Mouse (Mus musculus) lung, postnatal 14 days (tissue): Measurements from ENCODE around the gene Ugcg.
A peak's percentile ranks its signal among the peaks of the same experiment; 100 is the strongest.

Experiments used
- DNase-seq: peaks from one replicate; pipeline ENCODE4 v3.0.0; 2021

Ugcg gene

GRCm38 (mm10) chr4:59188802-59189545, at the start of gene Ugcg:
Ugcg (plus strand) TSS chr4:59189257.
- DNase-seq: peak; percentile 81

- no peak for DNase-seq
These were observed 40.0 kb upstream of the Ugcg start for GRCm38 (mm10) chr4:59149043-59149442.

GRCm38 (mm10) chr4:59150907-59151306, 38.1 kb upstream of the Ugcg start:
- DNase-seq: no peak

- DNase-seq: no peak
These were observed 37.1 kb upstream of the Ugcg start for GRCm38 (mm10) chr4:59151953-59152352.

- no peak for DNase-seq
These were observed 32.0 kb upstream of the Ugcg start for GRCm38 (mm10) chr4:59156897-59157592.

- no peak for DNase-seq
These were observed 31.4 kb upstream of the Ugcg start for GRCm38 (mm10) chr4:59157654-59158053.

GRCm38 (mm10) chr4:59160289-59160688, 28.8 kb upstream of the Ugcg start:
- DNase-seq: no peak

- no peak for DNase-seq
These were observed 27.9 kb upstream of the Ugcg start for GRCm38 (mm10) chr4:59160959-59161670.

- no peak for DNase-seq
These were observed 25.0 kb upstream of the Ugcg start for GRCm38 (mm10) chr4:59164034-59164433.

- no peak for DNase-seq
These were observed 21.7 kb upstream of the Ugcg start for GRCm38 (mm10) chr4:59167251-59167847.

- no peak for DNase-seq
These were observed 19.1 kb upstream of the Ugcg start for GRCm38 (mm10) chr4:59169981-59170380.

GRCm38 (mm10) chr4:59172616-59173015, 16.4 kb upstream of the Ugcg start:
- DNase-seq: no peak

GRCm38 (mm10) chr4:59173181-59173922, 15.7 kb upstream of the Ugcg start:
- no peak for DNase-seq

GRCm38 (mm10) chr4:59175003-59175402, 14.1 kb upstream of the Ugcg start:
- DNase-seq: no peak

- DNase-seq: no peak
These were observed 13.1 kb upstream of the Ugcg start for GRCm38 (mm10) chr4:59175929-59176328.

- DNase-seq: no peak
These were observed 11.5 kb upstream of the Ugcg start for GRCm38 (mm10) chr4:59177566-59177965.

GRCm38 (mm10) chr4:59181320-59182271, 7.5 kb upstream of the Ugcg start:
- no peak for DNase-seq

GRCm38 (mm10) chr4:59185671-59186070, 3.4 kb upstream of the Ugcg start:
- DNase-seq: no peak

GRCm38 (mm10) chr4:59187289-59187688, 1.8 kb upstream of the Ugcg start:
- DNase-seq: peak; percentile 56

- no peak for DNase-seq
These were observed 619 bp upstream of the Ugcg start for GRCm38 (mm10) chr4:59188474-59188801.

GRCm38 (mm10) chr4:59189546-59190237, 635 bp downstream of the Ugcg start:
- DNase-seq: peak; percentile 24
